Mouse (Mus musculus) lung, postnatal 25 days (tissue): Measurements from ENCODE around the gene Cd79b.

ENCODE experiments used
- DNase-seq: peaks from one replicate; pipeline ENCODE4 v3.0.0; 2022; ENCODE audit warnings: low spot score

Cd79b gene

DNA sequence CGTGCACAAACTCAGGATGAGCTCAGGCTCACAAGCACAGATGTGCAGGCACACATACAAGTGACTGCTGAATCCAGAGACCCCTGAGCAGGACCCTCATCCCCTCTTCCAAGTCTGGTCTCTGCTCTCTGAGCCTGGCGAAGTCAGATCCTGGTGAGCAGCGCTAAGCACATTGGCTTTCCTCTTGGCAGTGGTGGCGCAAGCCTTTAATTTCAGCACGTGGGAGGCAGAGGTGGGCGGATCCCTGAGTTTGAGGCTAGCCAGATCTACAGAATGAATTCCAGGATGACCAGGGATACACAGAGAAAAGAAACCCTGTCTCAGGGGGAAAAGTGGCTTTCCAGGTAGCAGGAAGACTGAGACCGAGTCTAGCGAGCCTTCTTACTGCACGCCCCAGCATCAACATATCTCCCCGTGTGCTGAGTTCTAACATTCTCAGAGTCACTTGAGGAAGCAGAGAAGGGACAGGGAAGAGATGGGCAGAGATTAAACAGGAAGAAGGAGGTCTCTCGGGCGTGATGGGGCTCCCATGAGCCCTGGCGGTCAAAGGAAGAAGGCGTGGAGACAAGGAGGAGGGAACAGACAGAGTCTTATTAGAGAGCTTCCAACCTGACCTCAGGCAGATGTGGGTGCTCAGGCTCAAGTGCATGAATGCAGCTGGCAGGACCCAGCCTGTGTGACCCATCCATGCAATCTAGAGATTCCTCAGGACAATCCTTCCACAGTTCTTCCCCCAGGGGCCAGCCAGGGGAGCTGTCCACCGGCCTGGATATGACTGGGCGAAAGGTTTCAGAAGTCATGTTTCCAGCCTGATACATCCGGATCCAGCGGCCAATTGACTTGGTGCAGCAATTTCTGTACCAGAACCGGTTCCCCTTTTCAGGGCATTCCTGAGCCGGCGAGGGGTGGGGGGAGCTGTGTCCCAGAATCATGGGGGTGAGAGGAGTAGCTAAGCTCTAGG is 4.1 kb upstream of the Cd79b start:
- DNase-seq: peak; percentile 38

DNA sequence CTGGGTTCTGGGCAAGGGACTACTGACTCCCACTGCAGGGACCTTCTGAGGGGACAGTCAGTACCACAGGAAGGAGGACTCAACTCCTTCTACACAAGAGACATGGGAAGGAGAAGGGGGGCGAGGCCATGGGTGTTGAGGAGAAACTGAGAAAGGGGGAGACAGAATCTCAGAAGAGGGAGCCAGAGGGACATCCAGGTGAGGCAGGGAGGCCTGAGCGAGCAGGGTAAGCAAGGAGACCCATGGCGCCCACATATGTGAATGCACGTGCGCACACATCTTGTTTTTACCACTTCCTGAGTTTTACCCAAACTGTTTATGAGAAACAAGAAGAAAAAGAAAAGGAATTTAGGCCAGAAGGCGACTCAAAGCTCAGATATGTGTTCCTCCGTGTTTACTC is 3.2 kb upstream of the Cd79b start:
- no peak for DNase-seq

DNA sequence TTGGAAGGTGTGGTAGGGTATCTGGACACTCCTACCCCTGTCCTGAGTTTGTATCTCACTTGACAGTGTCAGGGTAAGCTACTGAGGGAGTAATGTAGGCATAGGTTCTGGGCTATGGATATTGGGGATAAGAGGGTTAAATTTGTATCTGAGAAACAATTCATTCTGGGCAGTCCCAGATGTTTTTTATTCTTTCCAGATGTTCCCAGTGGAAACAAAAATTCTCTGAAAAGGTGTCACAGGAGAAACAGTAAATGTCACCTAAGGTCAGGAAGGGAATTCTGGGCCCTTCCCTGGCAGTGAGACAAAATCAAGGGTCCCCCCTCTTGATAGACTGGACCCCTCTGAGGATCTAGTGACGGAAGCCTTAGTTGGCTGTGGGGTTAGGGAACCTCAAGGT is 1.9 kb upstream of the Cd79b start:
- no peak for DNase-seq

DNA sequence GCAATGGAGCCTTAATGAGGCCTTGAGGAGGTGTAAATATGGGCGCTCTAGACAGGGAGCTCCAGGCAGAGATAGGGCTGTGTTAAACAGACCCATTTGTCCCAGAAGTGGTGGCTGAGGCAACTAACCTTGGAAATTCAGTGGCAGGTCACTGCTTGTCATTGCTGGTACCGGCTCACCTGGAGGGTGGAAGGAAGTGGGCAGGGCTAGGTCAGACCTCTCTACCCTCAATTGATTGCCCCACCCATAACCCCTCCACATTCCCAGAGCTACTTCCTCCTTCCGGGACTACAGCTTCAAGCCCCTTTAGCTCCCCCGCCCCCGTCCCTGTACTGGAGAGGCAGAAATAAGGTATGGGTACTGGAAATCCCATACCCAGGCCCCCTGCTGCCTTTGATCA is 1.0 kb downstream of the Cd79b start:
- DNase-seq: peak; percentile 73

DNA sequence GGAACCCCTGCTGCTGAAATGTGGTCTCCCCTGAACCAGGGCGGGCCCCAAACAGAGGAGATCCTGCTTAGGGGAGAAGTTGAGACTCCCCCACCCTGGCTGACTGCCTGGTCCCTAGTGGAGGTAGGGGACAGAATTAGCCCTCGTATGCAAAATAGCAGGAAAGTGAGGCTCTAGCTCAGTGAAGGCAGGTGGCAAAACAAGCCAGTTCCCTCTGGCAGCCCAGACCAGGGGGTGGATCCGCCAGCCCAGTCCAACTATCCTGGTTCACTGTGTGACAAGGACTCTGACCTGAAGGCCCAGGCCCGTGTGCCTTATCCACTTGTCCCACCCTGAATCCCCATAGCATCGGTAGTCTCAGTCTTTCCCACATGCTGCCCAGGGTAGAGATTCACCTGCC is 4.4 kb downstream of the Cd79b start:
- DNase-seq: peak; percentile 50

DNA sequence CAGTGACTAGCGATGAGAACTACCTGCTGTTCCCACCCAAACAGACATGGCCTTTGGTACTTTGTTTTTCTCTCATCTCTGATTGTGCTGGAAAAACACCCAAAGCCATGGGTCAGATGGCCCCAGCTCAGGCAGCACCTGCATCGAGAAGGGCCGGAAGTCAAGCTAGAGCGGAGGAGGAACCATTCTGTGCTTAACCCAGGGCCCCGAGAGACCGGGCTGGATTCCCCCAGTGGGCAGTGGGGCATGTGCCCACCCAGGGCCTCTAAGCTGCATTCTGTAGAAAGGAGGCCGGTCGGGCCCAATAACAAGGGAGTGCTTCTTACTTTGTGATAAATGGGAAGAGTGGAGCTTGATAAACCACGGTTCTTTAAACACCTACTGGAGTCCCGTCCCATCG is 6.4 kb downstream of the Cd79b start:
- DNase-seq: peak; percentile 58

DNA sequence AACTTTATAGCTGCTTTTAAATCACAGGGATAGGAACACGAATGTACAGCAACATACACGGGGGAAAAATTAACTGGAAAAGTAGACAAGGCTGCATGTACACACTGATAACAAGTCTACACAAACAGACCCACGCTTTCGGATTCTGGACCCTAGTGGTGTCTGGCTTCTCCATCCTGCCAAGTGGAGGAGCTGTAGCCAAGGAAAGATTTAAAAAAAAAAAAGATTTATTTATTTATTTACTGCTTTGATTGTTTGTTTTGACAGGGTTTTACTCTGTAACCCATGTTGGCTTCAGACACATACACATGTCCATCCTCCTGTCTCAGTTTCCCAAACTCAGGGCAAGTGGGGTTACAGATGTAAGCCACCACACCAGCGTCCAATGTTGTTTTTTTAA is 7.1 kb downstream of the Cd79b start:
- DNase-seq: no peak

DNA sequence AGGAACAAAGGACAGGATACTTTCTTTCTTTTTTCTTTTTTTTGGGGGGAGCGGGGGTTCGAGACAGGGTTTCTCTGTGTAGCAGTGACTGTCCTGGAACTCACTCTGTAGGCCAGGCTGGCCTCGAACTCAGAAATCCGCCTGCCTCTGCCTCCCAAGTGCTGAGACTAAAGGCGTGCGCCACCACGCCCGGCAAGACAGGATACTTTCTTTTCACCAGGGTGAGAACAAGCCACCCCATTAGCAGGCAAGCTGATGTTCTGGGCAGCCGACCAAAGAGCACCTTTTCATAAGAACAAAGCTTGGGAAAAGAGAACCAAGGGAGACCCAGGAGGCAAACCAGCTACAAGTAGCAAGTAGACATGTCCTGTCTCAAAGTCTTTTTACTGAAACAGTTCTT is 7.8 kb downstream of the Cd79b start:
- no peak for DNase-seq

DNA sequence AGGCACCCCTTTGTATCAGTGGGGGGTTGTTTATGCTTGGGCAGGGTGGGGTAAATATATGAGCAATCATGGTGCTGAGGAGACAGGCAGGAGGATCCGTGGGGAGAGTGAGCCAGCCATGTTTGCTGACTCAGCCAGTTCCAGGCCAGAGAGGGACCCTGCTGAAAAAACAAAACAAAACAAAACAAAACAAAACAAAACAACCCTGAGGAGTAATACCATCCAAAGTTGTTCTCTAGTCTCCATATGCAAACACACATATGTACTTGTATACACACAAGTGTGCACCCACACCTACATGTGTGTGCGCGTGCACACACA is 8.5 kb downstream of the Cd79b start:
- DNase-seq: no peak

DNA sequence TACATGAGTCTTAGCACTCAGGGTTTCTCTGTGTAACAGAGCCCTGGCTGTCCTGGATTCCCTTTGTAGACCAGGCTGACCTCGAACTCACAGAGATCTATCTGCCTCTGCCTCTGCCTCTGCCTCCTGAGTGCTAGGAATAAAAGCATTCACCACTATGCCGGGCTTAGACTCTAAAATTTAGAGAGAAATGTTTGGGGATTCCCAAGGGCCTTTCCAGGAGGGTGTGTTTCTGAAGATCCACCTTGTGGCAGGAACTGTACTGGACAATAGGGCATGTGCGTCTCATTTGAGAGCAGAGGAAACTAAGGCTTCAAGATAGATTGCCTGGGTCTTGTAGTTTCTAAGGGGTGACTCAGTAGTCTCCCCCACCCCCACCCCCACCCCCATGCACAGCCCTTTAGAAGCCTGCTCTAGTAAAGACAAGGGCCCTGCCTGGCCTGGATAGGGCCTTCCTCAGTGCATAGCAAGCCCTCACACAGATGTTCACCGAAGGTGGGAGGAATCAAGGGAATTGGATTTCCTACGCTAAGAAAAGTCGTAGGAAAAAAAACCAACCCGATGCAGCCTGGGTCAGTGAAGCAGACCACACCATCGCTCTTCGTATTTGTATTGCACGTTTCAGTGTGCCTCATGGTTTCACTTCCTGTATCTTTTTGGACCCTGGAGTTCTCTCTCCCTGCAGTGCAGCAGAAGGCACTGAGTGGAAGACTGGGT is 9.1 kb downstream of the Cd79b start:
- peak; percentile 25 for DNase-seq

DNA sequence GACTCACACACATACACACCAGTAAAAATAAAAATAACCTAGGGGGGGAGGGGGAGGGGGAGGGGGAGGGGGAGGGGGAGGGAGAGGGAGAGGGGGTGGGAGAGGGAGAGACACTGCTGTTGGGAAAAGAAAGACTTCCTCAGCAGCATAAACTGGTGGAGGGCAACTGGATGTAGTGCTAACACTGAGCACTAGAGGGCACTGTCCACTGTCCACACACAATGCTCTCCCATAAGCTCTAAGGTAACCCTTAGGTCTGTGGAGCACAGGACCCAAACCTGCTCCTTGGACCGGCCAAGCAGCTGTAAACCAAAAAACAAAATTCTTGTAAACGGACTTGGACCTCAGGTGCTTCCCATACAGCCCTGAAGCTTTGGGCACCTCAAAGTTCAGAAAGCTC is 11.9 kb downstream of the Cd79b start:
- peak; percentile 66 for DNase-seq

DNA sequence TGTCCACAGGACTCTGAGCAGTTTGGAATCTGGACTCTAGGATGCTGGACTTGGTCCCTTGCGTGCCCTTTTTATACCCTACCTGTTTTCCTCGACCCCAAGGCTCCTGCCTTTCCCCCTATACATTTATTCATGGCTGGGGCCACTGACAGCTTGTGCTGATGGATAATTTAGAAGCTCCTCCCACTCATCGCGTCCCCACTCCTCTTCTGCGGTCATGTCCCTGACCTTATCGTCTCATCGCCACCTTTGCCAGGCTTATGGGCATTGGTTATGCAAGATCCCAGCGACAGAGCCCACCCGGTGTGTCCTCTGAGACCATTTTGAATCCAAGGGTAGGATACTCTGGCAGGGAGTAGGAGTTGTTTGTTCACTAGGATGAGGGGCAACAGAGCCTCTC is 12.8 kb downstream of the Cd79b start, which contains the start of gene Gh:
Gene Gh, minus strand, starts transcription at position 101 of the 400 bp plus-strand sequence.
- no peak for DNase-seq

DNA sequence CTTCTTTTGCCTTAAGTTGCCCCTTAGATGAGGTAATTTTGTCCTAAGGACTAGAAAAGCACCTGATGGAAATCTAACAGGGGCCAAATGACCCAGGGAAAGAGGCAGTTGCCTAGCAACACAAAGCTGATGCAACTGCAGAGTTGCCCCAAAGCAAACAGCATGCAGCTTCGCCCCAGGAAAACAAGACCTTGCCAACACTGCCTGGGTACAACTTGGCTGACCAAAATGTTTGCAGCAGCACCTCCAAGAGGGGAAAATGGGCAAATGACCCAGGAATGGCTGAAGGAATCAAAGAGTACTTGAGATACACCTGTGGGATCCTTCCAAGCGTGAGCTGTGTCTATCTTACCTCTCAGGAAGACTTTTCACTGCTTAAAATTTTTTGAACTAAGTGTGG is 22.7 kb downstream of the Cd79b start:
- peak; percentile 77 for DNase-seq

DNA sequence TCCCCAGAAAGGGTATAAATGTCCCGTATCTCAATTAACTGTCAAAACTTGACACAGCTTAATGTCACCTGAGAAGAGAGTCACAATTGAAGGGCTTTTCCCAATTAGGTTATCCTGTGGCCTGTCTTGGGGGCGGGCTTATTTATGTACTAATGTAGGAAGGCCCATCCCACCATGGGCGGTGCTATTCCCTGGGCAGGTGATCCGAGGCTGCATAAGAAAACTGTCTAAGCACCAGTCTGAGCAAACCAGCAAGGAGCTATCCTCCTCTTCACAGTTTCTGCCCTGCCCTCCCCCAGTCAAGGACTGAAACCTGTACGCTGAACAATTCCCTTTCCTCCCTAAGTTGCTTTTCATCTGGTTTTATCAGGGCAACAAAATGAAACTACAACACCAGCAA is 24.2 kb downstream of the Cd79b start:
- DNase-seq: no peak

DNA sequence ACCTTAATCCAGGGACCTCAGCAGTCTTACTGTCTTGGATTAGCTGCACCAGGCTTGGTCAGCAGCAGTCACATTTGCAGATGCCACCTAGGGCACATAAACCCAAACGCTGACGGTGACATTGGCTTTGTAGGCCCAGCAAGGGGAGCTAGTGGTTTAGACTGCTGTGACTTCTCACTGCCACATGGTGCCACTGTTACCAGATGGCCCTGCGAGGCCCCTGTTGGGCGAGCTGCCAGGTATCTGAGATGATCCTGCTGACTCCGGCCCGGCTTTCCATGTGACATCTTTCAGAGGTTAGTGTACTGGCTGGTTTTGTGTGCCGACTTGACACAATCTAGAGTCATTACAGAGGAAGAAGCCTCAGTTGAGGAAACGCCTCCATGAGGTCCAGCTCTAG is 25.2 kb downstream of the Cd79b start:
- peak; percentile 50 for DNase-seq

DNA sequence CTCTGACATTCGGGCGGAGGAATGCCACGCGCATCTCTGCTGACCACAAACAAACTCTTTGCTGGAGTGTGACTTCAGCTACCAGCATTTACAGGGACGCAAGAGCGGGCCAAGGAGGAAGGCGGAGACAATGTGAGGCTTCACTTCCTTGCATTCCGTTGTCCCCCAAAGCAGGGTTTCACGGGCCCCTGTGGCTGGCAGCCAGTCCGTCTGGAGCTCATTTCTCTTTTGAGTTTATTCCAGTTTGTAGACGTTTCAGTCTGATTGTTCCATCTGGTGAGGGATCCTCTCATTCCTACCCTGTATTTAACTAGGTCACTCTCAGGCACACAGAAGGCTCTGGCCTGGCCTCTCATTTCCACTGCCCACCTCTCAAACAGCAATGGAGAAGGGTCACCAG is 27.6 kb downstream of the Cd79b start:
- DNase-seq: no peak

DNA sequence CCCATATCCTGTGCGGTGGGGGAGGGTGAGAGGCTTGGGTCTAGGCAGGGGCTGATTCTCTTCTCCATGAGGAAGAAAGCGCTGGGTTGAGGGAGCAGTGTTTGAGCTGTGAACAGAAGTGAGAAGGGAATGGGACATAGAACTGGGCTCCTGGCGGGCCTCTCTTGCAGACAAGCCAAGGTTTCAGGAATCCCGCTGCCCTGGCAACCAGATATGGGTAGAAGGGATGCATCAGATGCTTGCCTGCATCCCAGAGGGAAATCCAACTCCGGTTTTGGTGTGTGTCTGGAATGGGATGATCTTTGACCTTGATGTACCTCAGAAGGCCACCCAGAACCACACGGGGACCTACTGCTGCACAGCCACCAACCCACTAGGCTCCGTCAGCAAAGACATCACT is 28.4 kb downstream of the Cd79b start:
- no peak for DNase-seq

DNA sequence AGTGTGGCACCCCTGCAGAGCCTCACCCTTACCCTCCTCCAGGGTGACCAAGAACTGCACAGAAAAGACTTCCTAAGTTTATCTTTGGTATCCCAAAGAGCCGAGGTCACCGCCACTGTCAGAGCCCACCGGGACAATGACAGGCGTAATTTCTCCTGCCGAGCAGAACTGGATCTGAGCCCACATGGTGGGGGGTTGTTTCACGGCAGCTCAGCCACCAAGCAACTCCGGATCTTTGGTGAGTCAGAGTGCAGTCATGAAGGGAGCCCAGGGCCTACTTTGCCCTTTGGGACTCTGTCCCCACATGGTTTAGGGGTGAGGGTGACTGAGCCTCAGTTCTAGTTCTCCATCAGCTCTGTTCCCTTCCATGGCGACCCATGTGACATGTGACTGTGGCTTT is 30.4 kb downstream of the Cd79b start:
- no peak for DNase-seq

DNA sequence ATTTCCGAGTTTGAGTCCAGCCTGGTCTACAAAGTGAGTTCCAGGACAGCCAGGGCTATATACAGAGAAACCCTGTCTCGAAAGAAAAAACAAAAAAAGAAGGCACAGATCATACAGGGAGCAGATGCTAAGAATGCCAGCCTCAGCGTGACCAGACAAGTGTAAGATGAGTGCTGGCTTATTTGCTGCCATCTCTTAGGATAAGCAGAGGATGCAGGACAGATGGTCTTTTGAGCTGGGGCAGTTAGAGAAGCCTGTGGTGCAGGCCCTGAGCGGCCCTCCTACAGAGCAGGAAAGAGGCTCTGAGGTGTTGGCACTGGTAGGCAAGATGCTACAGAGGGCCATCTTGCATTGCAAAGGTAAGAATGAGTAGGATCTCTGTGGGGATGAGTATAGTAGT is 31.2 kb downstream of the Cd79b start:
- no peak for DNase-seq

DNA sequence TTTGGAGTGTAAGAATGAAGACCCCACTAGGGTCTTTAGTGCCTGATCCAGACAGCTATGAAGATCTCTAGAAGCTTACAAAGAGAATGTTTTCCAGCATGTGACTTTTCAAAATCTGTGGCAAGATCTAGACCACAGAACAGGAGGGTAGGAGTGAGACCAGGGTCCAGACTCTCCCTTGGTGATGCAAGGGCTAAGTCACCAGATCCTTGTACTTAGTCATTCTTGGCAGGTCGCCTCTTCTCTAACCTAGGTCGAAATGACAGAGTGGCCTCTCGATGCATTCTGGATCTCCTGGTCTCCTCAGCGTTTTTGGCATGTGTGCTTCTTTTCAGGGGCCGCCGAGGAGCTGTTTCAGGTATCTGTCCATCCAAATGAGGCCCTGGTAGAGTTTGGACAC is 32.1 kb downstream of the Cd79b start:
- no peak for DNase-seq

DNA sequence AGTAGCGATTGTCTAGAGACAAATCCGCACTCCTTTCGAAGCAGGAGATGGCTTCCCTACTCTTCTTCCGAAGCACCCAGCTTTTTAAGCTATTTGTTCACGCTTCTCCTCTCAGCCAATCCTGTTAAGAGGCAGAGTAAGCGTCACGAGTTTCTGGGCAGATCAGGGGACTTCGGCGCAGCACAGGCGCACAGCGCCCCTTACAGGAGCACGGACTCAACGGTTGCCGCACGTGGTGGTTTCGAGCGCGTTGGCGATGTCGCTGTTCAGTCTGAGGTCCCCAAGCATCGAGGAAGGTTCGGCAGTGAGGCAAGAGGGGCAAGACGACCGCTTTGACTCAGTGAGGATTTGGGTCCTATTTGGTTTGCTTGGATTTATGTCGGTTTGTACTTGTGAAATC is 38.1 kb downstream of the Cd79b start, which contains the start of gene Tcam1:
Gene Tcam1, plus strand, starts transcription at position 219 of the 400 bp plus-strand sequence.
- peak; percentile 95 for DNase-seq

DNA sequence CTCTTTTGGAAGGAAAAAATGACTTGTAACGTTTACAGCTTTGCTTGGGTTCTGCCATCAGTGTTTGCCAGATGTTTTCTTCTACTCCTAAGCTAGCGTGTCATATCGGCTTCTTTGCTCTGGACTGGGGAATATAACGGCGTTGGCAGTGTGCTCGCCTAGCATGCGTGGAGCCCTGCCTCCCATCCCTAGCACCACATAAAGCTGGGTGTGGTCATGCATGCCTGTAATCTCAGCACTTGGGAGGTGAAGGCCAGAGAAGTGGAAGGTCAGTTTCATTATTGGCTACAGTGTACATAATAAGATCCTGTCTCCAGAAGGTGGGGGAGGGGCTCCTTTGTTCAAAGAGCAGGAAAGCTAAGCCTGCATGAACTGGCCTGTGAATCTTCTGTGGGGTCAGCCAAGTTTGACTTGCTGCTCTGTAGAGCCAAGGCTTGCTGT is 39.6 kb downstream of the Cd79b start:
- DNase-seq: peak; percentile 57

DNA sequence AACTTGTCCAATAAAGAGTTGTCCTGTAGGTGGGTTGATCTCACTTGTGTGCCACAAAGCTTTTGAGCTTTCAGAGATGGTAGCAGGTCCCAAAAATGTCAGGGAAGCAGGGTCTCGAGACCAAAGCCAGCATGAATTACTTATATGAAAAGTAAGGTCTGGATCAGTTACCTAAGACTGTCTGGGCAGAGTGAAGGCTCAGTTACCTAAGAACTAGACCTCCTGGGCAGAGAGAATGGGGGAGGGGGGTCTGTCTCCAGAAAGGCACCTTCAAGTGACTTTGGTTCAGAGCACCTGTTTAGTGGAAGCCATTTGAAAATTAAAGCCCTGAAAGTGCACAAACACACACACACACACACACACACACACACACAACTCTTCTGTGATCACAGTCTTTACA is 40.2 kb downstream of the Cd79b start:
- DNase-seq: no peak
